Mouse (Mus musculus) liver, embryonic 13.5 days (tissue): ENCODE measurements around the gene Kidins220. TPM values are rescaled to one million over a fixed set of nuclear protein-coding genes. Genes with fewer than 3 reads are reported as not detected.

ENCODE experiments used
- ATAC-seq: fragments of 200-750 bp; cut with Nextera tagmentation; 2 replicates; pipeline ENCODE4 v1.8.0; 2017; ENCODE audit warnings: low read depth, mild to moderate bottlenecking, moderate number of reproducible peaks, moderate library complexity
- DNase-seq: peaks from one replicate; pipeline ENCODE4 v3.0.0; 2022
- H3K27ac ChIP-seq: fragments of 300-500 bp; sonication (generic); 2 replicates; pipeline ENCODE4 v1.5.1; 2015; ENCODE audit warnings: moderate library complexity, mild to moderate bottlenecking, inconsistent platforms
- H3K27me3 ChIP-seq: fragments of 300-500 bp; sonication (generic); 2 replicates; pipeline ENCODE4 v1.6.1; 2015; ENCODE audit warnings: mild to moderate bottlenecking, inconsistent platforms
- H3K36me3 ChIP-seq: fragments of 300-500 bp; sonication (generic); 2 replicates; pipeline ENCODE4 v1.6.1; 2015; ENCODE audit warnings: mild to moderate bottlenecking, inconsistent platforms
- H3K4me1 ChIP-seq: fragments of 300-500 bp; sonication (generic); replicated peaks from 2 replicates; pipeline ENCODE4 v1.6.1; 2015; ENCODE audit warnings: inconsistent platforms
- H3K4me2 ChIP-seq: fragments of 300-500 bp; sonication (generic); 2 replicates; pipeline ENCODE4 v1.6.1; 2015; ENCODE audit warnings: inconsistent platforms, mild to moderate bottlenecking, moderate library complexity
- H3K4me3 ChIP-seq: fragments of 300-500 bp; sonication (generic); replicated peaks from 2 replicates; pipeline ENCODE4 v1.5.1; 2015; ENCODE audit warnings: mild to moderate bottlenecking, inconsistent platforms
- H3K9ac ChIP-seq: fragments of 300-500 bp; sonication (generic); 2 replicates; pipeline ENCODE4 v1.6.1; 2015; ENCODE audit warnings: mild to moderate bottlenecking, inconsistent platforms
- H3K9me3 ChIP-seq: fragments of 300-500 bp; sonication (generic); replicated peaks from 2 replicates; pipeline ENCODE4 v1.6.1; 2016; ENCODE audit warnings: inconsistent platforms
- WGBS: fragments of 180-500 bp; shearing (Covaris S2); methylation state at CpG from one replicate; pipeline ENCODE4 v1.1.7; 2015; ENCODE audit not compliant: insufficient replicate concordance; 5-methylcytosine and 5-hydroxymethylcytosine counted together
- polyA plus RNA-seq: library from polyadenylated mRNA; unstranded; fragments of >200 nt; fragmentation: Nextera tagmentation; extraction: Ambion mirVana; gene quantifications from 2 replicates; pipeline ENCODE4 v1.2.1, GENCODE M21; 2015

Gene Kidins220
- polyA plus RNA-seq, 1 experiment from 2014 or later, result 6.3 TPM

- 76% methylated on average over 9 of the region's 9 CpGs for WGBS
- H3K4me1 ChIP-seq, result no peaks in the 10 kb centered on the region
- ATAC-seq (no peak), DNase-seq (no peak)
- peaks cover 21% of the 10 kb centered on the region for H3K36me3 ChIP-seq
- H3K27me3 ChIP-seq, result no peaks in the 10 kb centered on the region
- H3K9me3 ChIP-seq, result no peaks in the 10 kb centered on the region
- no peak overlapping the region for H3K9ac ChIP-seq
- H3K4me2 ChIP-seq, result no peak overlapping the region
- H3K27ac ChIP-seq, result no peak overlapping the region
- no peak overlapping the region for H3K4me3 ChIP-seq
These were observed 59.1 kb downstream of the Kidins220 start for GRCm38 (mm10) chr12:25033662-25034337.

- no peaks in the 10 kb centered on the region for H3K4me1 ChIP-seq
- ATAC-seq (no peak), DNase-seq (no peak)
- 81% methylated on average over 8 of the region's 8 CpGs for WGBS
- H3K4me3 ChIP-seq, result no peak overlapping the region
- no peaks in the 10 kb centered on the region for H3K27me3 ChIP-seq
- no peak overlapping the region for H3K4me2 ChIP-seq
- H3K27ac ChIP-seq, result no peak overlapping the region
- no peak overlapping the region for H3K9ac ChIP-seq
- H3K9me3 ChIP-seq, result no peaks in the 10 kb centered on the region
- peaks cover 21% of the 10 kb centered on the region for H3K36me3 ChIP-seq
These were observed 59.7 kb downstream of the Kidins220 start for GRCm38 (mm10) chr12:25034338-25034953.

GRCm38 (mm10) chr12:25036024-25036423 lies 61.3 kb downstream of the Kidins220 start:
- Histone ChIP-seq H3K4me1 (no peaks in the 10 kb centered on the region), H3K4me3 (no peak overlapping the region), H3K9ac (no peak overlapping the region), H3K27ac (no peak overlapping the region), H3K36me3 (peaks cover 20% of the 10 kb centered on the region), H3K27me3 (no peaks in the 10 kb centered on the region), H3K9me3 (no peaks in the 10 kb centered on the region), H3K4me2 (no peak overlapping the region)
- 70% methylated on average over 3 of the region's 3 CpGs for WGBS
- no peak for ATAC-seq
- DNase-seq, result no peak

GRCm38 (mm10) chr12:25037222-25037621 lies 62.5 kb downstream of the Kidins220 start:
- DNase-seq (no peak), ATAC-seq (no peak)
- Histone ChIP-seq H3K4me1 (no peaks in the 10 kb centered on the region), H3K4me3 (no peak overlapping the region), H3K9ac (no peak overlapping the region), H3K27me3 (no peaks in the 10 kb centered on the region), H3K36me3 (peaks cover 25% of the 10 kb centered on the region), H3K9me3 (no peaks in the 10 kb centered on the region), H3K27ac (no peak overlapping the region), H3K4me2 (no peak overlapping the region)
- 89% methylated on average over 5 of the region's 5 CpGs for WGBS

GRCm38 (mm10) chr12:25037681-25038472 lies 63.2 kb downstream of the Kidins220 start:
- no peak overlapping the region for H3K4me3 ChIP-seq
- ATAC-seq (no peak), DNase-seq (no peak)
- no peak overlapping the region for H3K4me2 ChIP-seq
- WGBS, result 90% methylated on average over 9 of the region's 9 CpGs
- no peak overlapping the region for H3K27ac ChIP-seq
- H3K27me3 ChIP-seq, result no peaks in the 10 kb centered on the region
- H3K4me1 ChIP-seq, result no peaks in the 10 kb centered on the region
- no peak overlapping the region for H3K9ac ChIP-seq
- no peaks in the 10 kb centered on the region for H3K9me3 ChIP-seq
- peaks cover 27% of the 10 kb centered on the region for H3K36me3 ChIP-seq

GRCm38 (mm10) chr12:25044056-25044455 lies 69.3 kb downstream of the Kidins220 start:
- no peaks in the 10 kb centered on the region for H3K4me1 ChIP-seq

GRCm38 (mm10) chr12:25044579-25044978 lies 69.9 kb downstream of the Kidins220 start:
- H3K27me3 ChIP-seq, result no peaks in the 10 kb centered on the region
- H3K36me3 ChIP-seq, result peaks cover 44% of the 10 kb centered on the region
- H3K4me2 ChIP-seq, result no peak overlapping the region
- H3K9me3 ChIP-seq, result no peaks in the 10 kb centered on the region
- no peaks in the 10 kb centered on the region for H3K4me1 ChIP-seq
- no peak overlapping the region for H3K4me3 ChIP-seq
- ATAC-seq, result no peak
- no peak overlapping the region for H3K9ac ChIP-seq
- no peak for DNase-seq
- 82% methylated on average over 4 of the region's 4 CpGs for WGBS
- no peak overlapping the region for H3K27ac ChIP-seq

More at GRCm38 (mm10) chr12:25044056-25044455, 69.3 kb downstream of the Kidins220 start:
- peaks cover 44% of the 10 kb centered on the region for H3K36me3 ChIP-seq
- H3K9me3 ChIP-seq, result no peaks in the 10 kb centered on the region
- H3K4me2 ChIP-seq, result no peak overlapping the region
- H3K4me3 ChIP-seq, result no peak overlapping the region
- H3K27ac ChIP-seq, result no peak overlapping the region
- H3K9ac ChIP-seq, result no peak overlapping the region
- no peaks in the 10 kb centered on the region for H3K27me3 ChIP-seq
- WGBS, result 81% methylated on average over 2 of the region's 2 CpGs
- ATAC-seq (no peak), DNase-seq (no peak)

- Histone ChIP-seq H3K9me3 (no peaks in the 10 kb centered on the region), H3K27me3 (no peaks in the 10 kb centered on the region), H3K9ac (no peak overlapping the region), H3K4me2 (no peak overlapping the region), H3K4me3 (no peak overlapping the region), H3K36me3 (peaks cover 44% of the 10 kb centered on the region), H3K4me1 (no peaks in the 10 kb centered on the region), H3K27ac (no peak overlapping the region)
- DNase-seq (no peak), ATAC-seq (no peak)
- WGBS, result 69% methylated on average over 5 of the region's 5 CpGs
These were observed 74.5 kb downstream of the Kidins220 start for GRCm38 (mm10) chr12:25049253-25049652.

DNA sequence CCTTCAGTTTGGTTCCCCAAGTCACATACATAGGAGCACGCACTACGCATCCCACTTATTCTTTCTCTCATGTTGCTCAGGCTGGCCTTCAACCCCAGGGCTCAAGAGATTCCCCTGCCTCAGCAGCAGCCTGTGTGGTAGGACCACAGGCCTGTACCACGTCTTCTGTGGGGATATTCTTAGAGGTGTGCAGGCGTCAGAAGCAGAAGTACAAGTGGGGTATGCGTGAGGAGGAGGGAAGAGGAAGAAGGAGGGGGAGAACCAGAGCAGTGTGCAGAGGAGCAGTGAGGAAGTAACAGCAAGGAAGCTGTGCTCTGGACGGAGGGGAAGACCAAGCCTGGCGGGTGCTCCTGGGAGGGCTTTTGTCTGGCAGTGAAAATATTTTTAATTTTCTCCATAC lies 79.8 kb downstream of the Kidins220 start:
- 56% methylated on average over 7 of the region's 7 CpGs for WGBS
- no peak overlapping the region for H3K27ac ChIP-seq
- no peak for ATAC-seq

DNA sequence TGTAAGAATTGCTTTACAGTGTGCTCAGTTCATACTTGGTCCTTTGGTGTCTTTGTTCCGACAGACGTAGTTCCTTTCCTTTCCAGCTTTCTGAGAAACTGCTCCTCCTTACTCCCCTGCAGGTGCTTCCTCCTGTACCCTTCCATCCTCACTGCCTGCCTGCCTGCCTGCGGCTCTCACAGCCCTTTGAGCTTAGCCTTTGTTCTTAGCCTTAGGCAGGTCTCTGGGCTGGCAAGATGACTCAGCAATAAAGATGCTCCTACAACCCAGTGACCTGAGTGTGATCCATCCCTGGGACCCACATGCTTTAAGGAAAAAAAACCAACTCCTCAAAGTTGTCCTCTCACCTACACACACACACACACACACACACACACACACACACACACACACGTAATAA lies 80.2 kb downstream of the Kidins220 start:
- peaks cover 69% of the 10 kb centered on the region for H3K36me3 ChIP-seq
- H3K9me3 ChIP-seq, result no peaks in the 10 kb centered on the region
- ATAC-seq (no peak), DNase-seq (no peak)
- no peaks in the 10 kb centered on the region for H3K27me3 ChIP-seq
- no peak overlapping the region for H3K9ac ChIP-seq
- H3K27ac ChIP-seq, result no peak overlapping the region
- 59% methylated on average over 4 of the region's 4 CpGs for WGBS
- H3K4me1 ChIP-seq, result no peaks in the 10 kb centered on the region
- no peak overlapping the region for H3K4me3 ChIP-seq
- no peak overlapping the region for H3K4me2 ChIP-seq

More for the DNA sequence above, 79.8 kb downstream of the Kidins220 start:
- H3K4me2 ChIP-seq, result no peak overlapping the region
- no peak overlapping the region for H3K9ac ChIP-seq
- H3K4me3 ChIP-seq, result no peak overlapping the region
- H3K27me3 ChIP-seq, result no peaks in the 10 kb centered on the region
- peaks cover 68% of the 10 kb centered on the region for H3K36me3 ChIP-seq
- H3K4me1 ChIP-seq, result no peaks in the 10 kb centered on the region
- no peaks in the 10 kb centered on the region for H3K9me3 ChIP-seq
- DNase-seq, result no peak

DNA sequence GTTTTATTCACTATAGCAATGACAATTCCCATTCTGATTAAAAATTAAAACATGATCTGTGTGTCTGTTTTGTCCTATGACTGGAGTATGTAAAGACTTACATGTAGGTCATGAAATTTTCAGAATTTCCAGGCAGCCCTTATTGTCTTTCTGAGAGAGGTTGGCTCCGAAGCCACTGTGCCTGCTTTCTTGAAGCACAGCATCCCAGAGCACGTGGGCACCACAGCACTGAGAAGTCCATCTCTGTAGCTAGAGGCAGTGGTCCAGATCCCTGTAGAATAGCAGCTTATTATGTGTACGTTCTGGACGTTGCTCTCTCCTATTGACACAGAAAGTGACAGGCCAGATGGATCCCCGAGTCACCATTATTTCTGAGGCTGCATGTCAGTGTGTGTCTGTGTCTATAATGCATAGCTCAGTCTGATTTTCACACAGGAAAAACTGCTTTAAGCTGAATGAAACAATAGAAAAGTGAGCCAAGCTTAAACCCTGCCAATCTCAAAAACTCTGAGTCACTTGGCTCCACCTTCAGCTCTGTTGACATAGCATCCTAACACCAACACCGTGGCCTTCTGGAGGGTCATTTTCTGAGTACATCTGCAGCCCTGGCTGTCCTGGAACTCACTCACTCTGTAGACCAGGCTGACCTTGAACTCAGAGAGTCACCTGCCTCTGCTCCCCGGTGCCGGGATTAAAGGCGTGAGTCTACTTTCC lies 84.9 kb downstream of the Kidins220 start:
- H3K4me2 ChIP-seq, result no peak overlapping the region
- no peak overlapping the region for H3K27ac ChIP-seq
- H3K9ac ChIP-seq, result no peak overlapping the region
- H3K4me1 ChIP-seq, result no peaks in the 10 kb centered on the region
- H3K27me3 ChIP-seq, result no peaks in the 10 kb centered on the region
- no peak for ATAC-seq
- no peak for DNase-seq
- no peaks in the 10 kb centered on the region for H3K9me3 ChIP-seq
- no peak overlapping the region for H3K4me3 ChIP-seq
- 80% methylated on average over 9 of the region's 9 CpGs for WGBS
- H3K36me3 ChIP-seq, result peaks cover 34% of the 10 kb centered on the region
